Mouse (Mus musculus): Measurements from ENCODE around the gene Gm42791. TPM values are rescaled to one million over a fixed set of nuclear protein-coding genes. Genes with fewer than 3 reads are reported as not detected.

Gm42791 gene
- polyA plus RNA-seq, 1 experiment from 2014 or later: 8.6 TPM

- WGBS: 66% methylated on average over 9 of the region's 9 CpGs
- no peak; the same call in 1 of the 2 replicates for ATAC-seq (replicated peaks)
- Histone ChIP-seq H3K36me3 (replicated peaks) (no peaks in the 10 kb centered on the region), H3K4me1 (peaks cover 7% of the 10 kb centered on the region; the same call in 1 of the 2 replicates), H3K9me3 (no peaks in the 10 kb centered on the region), H3K27me3 (replicated peaks) (no peaks in the 10 kb centered on the region), H3K27ac (no peak overlapping the region), H3K4me3 (no peak overlapping the region), H3K4me2 (peak overlapping the region; percentile 42), H3K9ac (no peak overlapping the region)
Observed at GRCm38 (mm10) chr5:149005701-149006361, 10.9 kb upstream of the Gm42791 start.

- Histone ChIP-seq H3K27me3 (replicated peaks) (no peaks in the 10 kb centered on the region), H3K36me3 (replicated peaks) (no peaks in the 10 kb centered on the region), H3K9ac (no peak overlapping the region), H3K4me2 (no peak overlapping the region), H3K9me3 (no peaks in the 10 kb centered on the region), H3K27ac (no peak overlapping the region), H3K4me3 (no peak overlapping the region), H3K4me1 (peaks cover 7% of the 10 kb centered on the region; the same call in 1 of the 2 replicates)
- 44% methylated on average over 9 of the region's 9 CpGs for WGBS
- no peak for ATAC-seq (replicated peaks)
Observed at GRCm38 (mm10) chr5:149005083-149005482, 10.1 kb upstream of the Gm42791 start.

GRCm38 (mm10) chr5:149003137-149003536 is 8.2 kb upstream of the Gm42791 start:
- H3K9ac ChIP-seq: no peak overlapping the region
- no peak for ATAC-seq (replicated peaks)
- no peak overlapping the region for H3K4me3 ChIP-seq
- no peaks in the 10 kb centered on the region for H3K9me3 ChIP-seq
- H3K27ac ChIP-seq: no peak overlapping the region
- 29% methylated on average over 2 of the region's 2 CpGs for WGBS
- H3K4me1 ChIP-seq: peaks cover 7% of the 10 kb centered on the region; the same call in 1 of the 2 replicates
- no peaks in the 10 kb centered on the region for H3K36me3 ChIP-seq (replicated peaks)
- H3K4me2 ChIP-seq: no peak overlapping the region
- no peaks in the 10 kb centered on the region for H3K27me3 ChIP-seq (replicated peaks)

- ATAC-seq (replicated peaks): no peak
- no peak overlapping the region for H3K4me2 ChIP-seq
- peaks cover 7% of the 10 kb centered on the region; the same call in 1 of the 2 replicates for H3K4me1 ChIP-seq
- WGBS: 69% methylated on average over 6 of the region's 6 CpGs
- H3K36me3 ChIP-seq (replicated peaks): no peaks in the 10 kb centered on the region
- H3K27ac ChIP-seq: no peak overlapping the region
- H3K4me3 ChIP-seq: no peak overlapping the region
- no peaks in the 10 kb centered on the region for H3K27me3 ChIP-seq (replicated peaks)
- no peak overlapping the region for H3K9ac ChIP-seq
- no peaks in the 10 kb centered on the region for H3K9me3 ChIP-seq
Observed at GRCm38 (mm10) chr5:149002803-149003115, 7.8 kb upstream of the Gm42791 start.

GRCm38 (mm10) chr5:149002034-149002802 is 7.3 kb upstream of the Gm42791 start:
- no peaks in the 10 kb centered on the region for H3K9me3 ChIP-seq
- H3K4me3 ChIP-seq: no peak overlapping the region
- H3K27me3 ChIP-seq (replicated peaks): no peaks in the 10 kb centered on the region
- ATAC-seq (replicated peaks): no peak
- H3K4me1 ChIP-seq: peaks cover 7% of the 10 kb centered on the region; the same call in 1 of the 2 replicates
- no peak overlapping the region for H3K9ac ChIP-seq
- no peak overlapping the region for H3K27ac ChIP-seq
- no peak overlapping the region for H3K4me2 ChIP-seq
- WGBS: 67% methylated on average over 20 of the region's 20 CpGs
- H3K36me3 ChIP-seq (replicated peaks): no peaks in the 10 kb centered on the region

GRCm38 (mm10) chr5:148999802-149000201 is 4.9 kb upstream of the Gm42791 start:
- Histone ChIP-seq H3K27me3 (replicated peaks) (no peaks in the 10 kb centered on the region), H3K9ac (no peak overlapping the region), H3K4me1 (peaks cover 13% of the 10 kb centered on the region), H3K9me3 (no peaks in the 10 kb centered on the region), H3K4me3 (no peak overlapping the region), H3K36me3 (replicated peaks) (no peaks in the 10 kb centered on the region), H3K4me2 (no peak overlapping the region), H3K27ac (no peak overlapping the region)
- no peak for ATAC-seq (replicated peaks)
- 95% methylated on average over 7 of the region's 7 CpGs for WGBS

GRCm38 (mm10) chr5:148998512-148998911 is 3.6 kb upstream of the Gm42791 start:
- Histone ChIP-seq H3K27ac (no peak overlapping the region), H3K9ac (no peak overlapping the region), H3K4me1 (peaks cover 21% of the 10 kb centered on the region), H3K9me3 (no peaks in the 10 kb centered on the region), H3K4me3 (no peak overlapping the region), H3K4me2 (no peak overlapping the region), H3K27me3 (replicated peaks) (no peaks in the 10 kb centered on the region), H3K36me3 (replicated peaks) (no peaks in the 10 kb centered on the region)
- no peak for ATAC-seq (replicated peaks)
- 88% methylated on average over 14 of the region's 14 CpGs for WGBS

GRCm38 (mm10) chr5:148996709-148997037 is 1.7 kb upstream of the Gm42791 start:
- Histone ChIP-seq H3K27ac (no peak overlapping the region), H3K4me3 (no peak overlapping the region), H3K9ac (no peak overlapping the region), H3K27me3 (replicated peaks) (no peaks in the 10 kb centered on the region), H3K4me2 (no peak overlapping the region), H3K9me3 (no peaks in the 10 kb centered on the region), H3K36me3 (replicated peaks) (no peaks in the 10 kb centered on the region), H3K4me1 (peaks cover 21% of the 10 kb centered on the region)
- ATAC-seq (replicated peaks): no peak
- 40% methylated on average over 4 of the region's 4 CpGs for WGBS

- H3K4me1 ChIP-seq: peaks cover 21% of the 10 kb centered on the region
- H3K27ac ChIP-seq: no peak overlapping the region
- ATAC-seq (replicated peaks): no peak
Observed at GRCm38 (mm10) chr5:148995962-148996708, 1.2 kb upstream of the Gm42791 start.

GRCm38 (mm10) chr5:148994311-148994705 is 639 bp downstream of the Gm42791 start:
- 54% methylated on average over 7 of the region's 7 CpGs for WGBS
- Histone ChIP-seq H3K4me2 (peak overlapping the region; percentile 75), H3K27me3 (replicated peaks) (no peaks in the 10 kb centered on the region), H3K9ac (peak overlapping the region; percentile 57), H3K27ac (peak overlapping the region; percentile 87), H3K9me3 (no peaks in the 10 kb centered on the region), H3K36me3 (replicated peaks) (no peaks in the 10 kb centered on the region), H3K4me1 (peaks cover 21% of the 10 kb centered on the region), H3K4me3 (peak overlapping the region; percentile 49)
- peak; percentile 1; the same call in 1 of the 2 replicates for ATAC-seq (replicated peaks)

More at GRCm38 (mm10) chr5:148995962-148996708, 1.2 kb upstream of the Gm42791 start:
- Histone ChIP-seq H3K27me3 (replicated peaks) (no peaks in the 10 kb centered on the region), H3K4me3 (no peak overlapping the region), H3K36me3 (replicated peaks) (no peaks in the 10 kb centered on the region), H3K9ac (no peak overlapping the region), H3K9me3 (no peaks in the 10 kb centered on the region), H3K4me2 (no peak overlapping the region)
- WGBS: 47% methylated on average over 9 of the region's 9 CpGs

- WGBS: 96% methylated on average over 11 of the region's 11 CpGs
- Histone ChIP-seq H3K27me3 (replicated peaks) (no peaks in the 10 kb centered on the region), H3K4me1 (peaks cover 21% of the 10 kb centered on the region), H3K9me3 (no peaks in the 10 kb centered on the region), H3K36me3 (replicated peaks) (no peaks in the 10 kb centered on the region), H3K4me2 (no peak overlapping the region), H3K4me3 (no peak overlapping the region), H3K27ac (no peak overlapping the region), H3K9ac (no peak overlapping the region)
- no peak for ATAC-seq (replicated peaks)
Observed at GRCm38 (mm10) chr5:148992598-148992997, 2.3 kb downstream of the Gm42791 start.

GRCm38 (mm10) chr5:148990891-148991311 is 4.0 kb downstream of the Gm42791 start:
- WGBS: 88% methylated on average over 12 of the region's 12 CpGs
- no peak overlapping the region for H3K4me3 ChIP-seq
- no peak overlapping the region for H3K4me2 ChIP-seq
- no peak for ATAC-seq (replicated peaks)
- H3K9ac ChIP-seq: no peak overlapping the region
- no peaks in the 10 kb centered on the region for H3K36me3 ChIP-seq (replicated peaks)
- no peak overlapping the region for H3K27ac ChIP-seq
- H3K27me3 ChIP-seq (replicated peaks): no peaks in the 10 kb centered on the region
- H3K4me1 ChIP-seq: peaks cover 16% of the 10 kb centered on the region
- H3K9me3 ChIP-seq: no peaks in the 10 kb centered on the region

All from midbrain, embryonic 15.5 days (tissue).